Mouse (Mus musculus): ENCODE measurements around the gene 4930402H24Rik.

The 4930402H24Rik gene

GRCm38 (mm10) chr2:130728906-130729585 is 177.2 kb downstream of the 4930402H24Rik start:
- peak; percentile 9 for DNase-seq

GRCm38 (mm10) chr2:130727752-130728151 is 178.5 kb downstream of the 4930402H24Rik start:
- no peak for DNase-seq

- DNase-seq = no peak
Observed at GRCm38 (mm10) chr2:130724369-130724768, 181.8 kb downstream of the 4930402H24Rik start.

- no peak for DNase-seq
Observed at GRCm38 (mm10) chr2:130717951-130718350, 188.3 kb downstream of the 4930402H24Rik start.

GRCm38 (mm10) chr2:130707057-130707456 is 199.1 kb downstream of the 4930402H24Rik start:
- no peak for DNase-seq

GRCm38 (mm10) chr2:130706602-130707001 is 199.6 kb downstream of the 4930402H24Rik start:
- DNase-seq = no peak

GRCm38 (mm10) chr2:130705178-130705577 is 201.0 kb downstream of the 4930402H24Rik start:
- DNase-seq = no peak

- DNase-seq = no peak
Observed at GRCm38 (mm10) chr2:130704040-130705001, 201.9 kb downstream of the 4930402H24Rik start.

GRCm38 (mm10) chr2:130697821-130698266 is 208.4 kb downstream of the 4930402H24Rik start:
- DNase-seq = no peak

GRCm38 (mm10) chr2:130697153-130697810 is 208.9 kb downstream of the 4930402H24Rik start, which contains the start of gene Slc4a11:
TSS of gene Slc4a11 (minus strand) at chr2:130697519.
- DNase-seq = peak; percentile 76

GRCm38 (mm10) chr2:130696700-130697152 is 209.5 kb downstream of the 4930402H24Rik start:
- peak; percentile 31 for DNase-seq

GRCm38 (mm10) chr2:130693563-130693962 is 212.6 kb downstream of the 4930402H24Rik start:
- no peak for DNase-seq

GRCm38 (mm10) chr2:130689011-130689410 is 217.2 kb downstream of the 4930402H24Rik start:
- DNase-seq = no peak

- no peak for DNase-seq
Observed at GRCm38 (mm10) chr2:130685426-130685825, 220.8 kb downstream of the 4930402H24Rik start.

GRCm38 (mm10) chr2:130681531-130681930 is 224.7 kb downstream of the 4930402H24Rik start:
- DNase-seq = no peak

GRCm38 (mm10) chr2:130679899-130680298 is 226.3 kb downstream of the 4930402H24Rik start:
- DNase-seq = no peak

- no peak for DNase-seq
Observed at GRCm38 (mm10) chr2:130679154-130679553, 227.1 kb downstream of the 4930402H24Rik start.

- DNase-seq = no peak
Observed at GRCm38 (mm10) chr2:130677211-130677610, 229.0 kb downstream of the 4930402H24Rik start.

GRCm38 (mm10) chr2:130667559-130667958 is 238.6 kb downstream of the 4930402H24Rik start, which contains the start of gene Itpa:
TSS of gene Itpa (plus strand) at chr2:130667610.
- DNase-seq = peak; percentile 90

GRCm38 (mm10) chr2:130664102-130664701 is 242.0 kb downstream of the 4930402H24Rik start, which contains the start of gene Ddrgk1:
TSS of gene Ddrgk1 (minus strand) at chr2:130664659.
- DNase-seq = peak; percentile 92

GRCm38 (mm10) chr2:130663342-130663741 is 242.9 kb downstream of the 4930402H24Rik start:
- no peak for DNase-seq

- DNase-seq = no peak
Observed at GRCm38 (mm10) chr2:130658530-130658929, 247.7 kb downstream of the 4930402H24Rik start.
